Mouse (Mus musculus) kidney, postnatal 0 days (tissue): ENCODE results near the gene Bmp5. TPM values are rescaled to one million over a fixed set of nuclear protein-coding genes. Genes with fewer than 3 reads are reported as not detected.
A peak's percentile ranks its signal among the peaks of the same experiment; 100 is the strongest.

Source experiments
- ATAC-seq: fragments of 200-750 bp; cut with Nextera tagmentation; replicated peaks from 2 replicates; pipeline ENCODE4 v1.8.0; 2017; ENCODE audit warnings: low read depth, moderate number of reproducible peaks, moderate TSS enrichment, moderate library complexity; ENCODE audit not compliant: low FRiP score
- DNase-seq: peaks from one replicate; pipeline ENCODE4 v3.0.0-alpha.2; 2016; ENCODE audit warnings: low spot score
- H3K27ac ChIP-seq: fragments of 300-500 bp; sonication (generic); 2 replicates; pipeline ENCODE4 v1.5.1; 2014; ENCODE audit warnings: mild to moderate bottlenecking
- H3K27me3 ChIP-seq: fragments of 300-500 bp; sonication (generic); 2 replicates; pipeline ENCODE4 v1.6.1; 2014; ENCODE audit warnings: low read length, mixed read lengths; ENCODE audit not compliant: insufficient read depth
- H3K36me3 ChIP-seq: fragments of 300-500 bp; sonication (generic); 2 replicates; pipeline ENCODE4 v1.6.1; 2014; ENCODE audit warnings: low read length, mixed read lengths; ENCODE audit not compliant: insufficient read depth
- H3K4me1 ChIP-seq: fragments of 300-500 bp; sonication (generic); replicated peaks from 2 replicates; pipeline ENCODE4 v1.6.1; 2014; ENCODE audit warnings: antibody characterized with exemption, low read length, mixed read lengths; ENCODE audit not compliant: insufficient read depth
- H3K4me2 ChIP-seq: fragments of 300-500 bp; sonication (generic); 2 replicates; pipeline ENCODE4 v1.6.1; 2014; ENCODE audit warnings: mild to moderate bottlenecking, low read length, moderate library complexity, mixed read lengths
- H3K4me3 ChIP-seq: fragments of 300-500 bp; sonication (generic); replicated peaks from 2 replicates; pipeline ENCODE4 v1.5.1; 2014; ENCODE audit warnings: low read depth, low read length
- H3K9ac ChIP-seq: fragments of 300-500 bp; sonication (generic); 2 replicates; pipeline ENCODE4 v1.6.1; 2014; ENCODE audit warnings: low read depth, low read length
- H3K9me3 ChIP-seq: fragments of 300-500 bp; sonication (generic); replicated peaks from 2 replicates; pipeline ENCODE4 v1.6.1; 2016; ENCODE audit warnings: low read length, inconsistent platforms, mixed read lengths
- CTCF ChIP-seq: IDR thresholded peaks from 2 replicates; pipeline ENCODE4 v1.5.1; 2016; ENCODE audit warnings: antibody characterized with exemption, low read depth, mild to moderate bottlenecking, moderate library complexity
- WGBS: fragments of 180-500 bp; shearing (Covaris S2); extraction: QIAGEN DNeasy Blood & Tissue Kit; methylation state at CpG from one replicate; pipeline ENCODE4 v1.1.7; 2014; 5-methylcytosine and 5-hydroxymethylcytosine counted together
- microRNA-seq: library from miRNA; unstranded; fragments of <30 nt; microRNA quantifications from one replicate; pipeline ENCODE4, GENCODE M21; 2016
- polyA plus RNA-seq: library from polyadenylated mRNA; unstranded; fragments of >200 nt; fragmentation: Nextera tagmentation; extraction: Ambion mirVana; gene quantifications from 2 replicates; pipeline ENCODE4 v1.2.1, GENCODE M21; 2015

Bmp5 gene
- polyA plus RNA-seq, 1 experiment from 2014 or later = 0.39 TPM

- no peaks in the 10 kb centered on the region for H3K9me3 ChIP-seq
Observed at GRCm38 (mm10) chr9:75927196-75927880, 152.2 kb downstream of the Bmp5 start.

DNA sequence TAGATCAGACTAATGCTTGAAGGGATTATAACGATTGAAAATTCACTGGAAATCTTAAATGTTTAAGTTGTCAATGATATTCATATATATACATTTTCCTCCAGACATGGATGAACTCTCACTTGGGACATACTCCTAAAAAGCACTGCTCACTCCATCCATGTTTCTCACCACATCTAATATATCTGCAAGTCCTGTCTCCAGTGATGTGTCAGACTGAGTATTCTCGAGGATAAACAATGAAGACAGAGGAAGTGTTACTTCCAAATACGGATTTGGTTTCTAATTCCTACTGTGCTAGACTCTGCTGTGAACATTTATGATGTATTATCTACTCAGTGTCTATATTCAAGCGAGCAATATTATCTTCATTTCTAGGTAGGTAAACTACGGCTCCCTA is 152.9 kb downstream of the Bmp5 start:
- Histone ChIP-seq H3K36me3 (no peaks in the 10 kb centered on the region), H3K9ac (no peak overlapping the region), H3K4me1 (no peaks in the 10 kb centered on the region), H3K9me3 (no peaks in the 10 kb centered on the region), H3K4me3 (no peak overlapping the region), H3K27ac (no peak overlapping the region), H3K27me3 (no peaks in the 10 kb centered on the region), H3K4me2 (no peak overlapping the region)
- ATAC-seq = no peak
- TF ChIP-seq CTCF = no peak
- no peak for DNase-seq
- WGBS = 59% methylated on average over 5 of the region's 5 CpGs

More at GRCm38 (mm10) chr9:75927196-75927880, 152.2 kb downstream of the Bmp5 start:
- Histone ChIP-seq H3K27ac (no peak overlapping the region), H3K4me2 (no peak overlapping the region), H3K9ac (no peak overlapping the region), H3K4me3 (no peak overlapping the region), H3K4me1 (no peaks in the 10 kb centered on the region), H3K36me3 (no peaks in the 10 kb centered on the region), H3K27me3 (no peaks in the 10 kb centered on the region)
- no peak for TF ChIP-seq CTCF
- peak; percentile 87 for ATAC-seq
- WGBS = 20% methylated on average over 11 of the region's 11 CpGs
- DNase-seq = peak; percentile 80

GRCm38 (mm10) chr9:75944663-75945062 is 169.5 kb downstream of the Bmp5 start:
- H3K9ac ChIP-seq = no peak overlapping the region
- no peaks in the 10 kb centered on the region for H3K4me1 ChIP-seq
- TF ChIP-seq CTCF = no peak
- DNase-seq (no peak), ATAC-seq (no peak)
- no peaks in the 10 kb centered on the region for H3K27me3 ChIP-seq
- 85% methylated on average over 3 of the region's 3 CpGs for WGBS
- H3K4me2 ChIP-seq = no peak overlapping the region
- no peaks in the 10 kb centered on the region for H3K36me3 ChIP-seq
- H3K4me3 ChIP-seq = no peak overlapping the region
- no peak overlapping the region for H3K27ac ChIP-seq
- H3K9me3 ChIP-seq = no peaks in the 10 kb centered on the region

Small RNA genes lying within 50 kb of the gene (microRNA-seq; reads per million reads assigned to microRNA genes)
- not detected for gene Gm44355

Other genes with a start within 250 kb of the Bmp5 start
- gene Tmod3, start 215.7 kb upstream of the Bmp5 start, polyA plus RNA-seq = 120 and 131 TPM in 2 replicates
- 12.4 and 15.6 TPM in 2 replicates for gene Tmod2, start 164.0 kb upstream of the Bmp5 start, polyA plus RNA-seq
- gene Lysmd2, start 149.6 kb upstream of the Bmp5 start, polyA plus RNA-seq = 31.4 and 34.7 TPM in 2 replicates
- 0.18 TPM in 2 replicates for gene Scg3, start 91.3 kb upstream of the Bmp5 start, polyA plus RNA-seq
- 2.0 and 2.1 TPM in 2 replicates for gene Hmgcll1, start 239.5 kb downstream of the Bmp5 start, polyA plus RNA-seq